Mouse (Mus musculus): ENCODE data around the gene Notch1. TPM values are rescaled to one million over a fixed set of nuclear protein-coding genes. Genes with fewer than 3 reads are reported as not detected.

The Notch1 gene
- total RNA-seq (2015; ENCODE audit: low replicate concordance) (7.3 and 10.0 TPM in 2 replicates), total RNA-seq (2017; ENCODE audit: low replicate concordance) (3.3 and 4.6 TPM in 2 replicates)

DNA sequence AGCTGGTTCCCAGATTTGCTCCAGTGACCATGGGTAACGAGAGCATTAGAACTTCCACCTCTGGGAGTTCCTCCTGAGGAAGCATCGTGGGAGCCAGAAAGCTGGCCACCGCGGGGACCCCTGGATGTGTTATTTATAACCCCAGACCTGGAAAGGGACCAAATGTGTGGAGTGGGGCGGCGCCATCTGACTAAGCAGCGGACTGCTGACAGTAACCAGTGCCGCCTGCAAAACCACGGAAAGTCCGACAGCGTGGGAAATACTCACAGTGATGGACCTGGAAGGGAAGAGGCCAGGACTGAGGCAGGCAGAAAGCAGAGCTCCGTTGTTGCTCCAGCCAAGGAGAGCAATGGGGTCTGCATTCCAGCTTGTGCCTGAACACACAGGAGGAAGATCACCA is at the start of gene Notch1:
Gene Notch1, minus strand, starts transcription at position 389 of the 400 bp plus-strand sequence.
- ATAC-seq (replicated peaks; ENCODE audit: low FRiP score, poor library complexity, severe bottlenecking), result no peak

DNA sequence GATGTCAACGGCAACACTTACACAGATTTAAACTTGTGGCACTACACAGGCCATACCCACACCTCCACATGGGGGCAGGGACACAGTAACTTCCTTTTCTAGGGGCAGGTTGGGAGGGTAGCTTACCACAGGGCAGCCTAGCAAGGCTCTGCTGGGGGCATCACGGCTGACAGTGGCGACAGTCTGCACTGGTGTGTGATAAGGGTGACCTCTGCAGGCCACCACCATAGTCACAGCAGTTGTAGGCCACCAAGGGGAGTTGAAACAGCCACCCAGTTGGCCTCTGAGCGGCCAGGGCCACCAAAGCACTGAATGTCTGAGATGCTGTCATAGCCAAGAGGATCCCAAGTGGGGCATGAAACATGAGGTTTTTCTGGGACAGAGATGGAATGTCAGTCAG is 49.8 kb upstream of the Notch1 start:
- no peak for ATAC-seq (replicated peaks; ENCODE audit: low FRiP score, poor library complexity, severe bottlenecking)

DNA sequence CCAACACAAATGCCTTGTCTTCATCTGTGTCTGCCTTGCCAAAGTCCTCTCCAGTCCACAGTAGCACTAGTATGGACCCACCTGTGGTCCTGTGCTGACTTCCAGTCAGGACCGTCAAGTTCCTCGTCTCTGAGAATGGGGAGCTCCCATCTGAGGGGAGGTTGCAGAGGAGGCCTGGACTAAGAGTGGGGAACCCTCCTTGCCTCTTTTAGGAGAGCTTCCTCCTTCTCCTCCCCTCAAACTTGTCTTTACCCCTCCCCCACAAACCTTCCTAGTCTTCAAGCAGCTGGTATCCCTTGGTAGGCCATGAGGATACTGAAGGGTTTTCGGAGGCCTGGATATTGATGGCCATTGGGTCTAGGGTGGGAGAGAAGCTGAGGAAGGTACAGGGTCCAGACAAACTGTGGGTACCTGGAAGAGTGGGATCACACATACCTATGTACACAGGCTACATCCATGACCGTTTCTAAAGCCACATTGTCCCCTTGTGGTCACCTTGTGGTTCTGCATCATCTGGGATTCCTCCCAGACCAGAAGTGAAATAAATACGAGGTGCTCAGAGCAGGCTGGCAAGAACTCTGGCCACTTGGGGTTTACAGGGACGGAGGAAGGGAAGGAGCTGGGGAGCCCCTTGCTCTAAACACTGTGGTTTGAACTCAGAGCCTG is 45.0 kb upstream of the Notch1 start:
- ATAC-seq (replicated peaks; ENCODE audit: low FRiP score, poor library complexity, severe bottlenecking), result no peak

DNA sequence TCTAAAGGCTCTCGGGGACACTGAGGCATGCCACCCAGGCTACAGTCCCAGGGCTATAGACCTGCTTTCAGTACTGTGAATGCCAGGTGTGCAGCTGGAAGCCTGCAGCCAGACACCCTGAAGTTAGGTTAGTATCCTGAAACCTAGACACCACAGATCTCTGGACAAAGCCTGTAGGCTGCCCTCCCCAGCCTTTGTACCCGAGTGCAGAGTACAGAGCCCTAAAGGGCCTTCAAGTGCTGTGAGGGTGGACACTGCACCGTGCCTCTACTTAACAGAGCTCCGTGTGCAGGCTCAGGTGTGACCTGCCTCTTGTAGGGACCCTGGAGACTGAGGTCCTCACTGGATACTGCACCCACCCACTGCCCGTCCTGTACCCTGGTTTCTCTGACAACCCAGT is 44.0 kb upstream of the Notch1 start:
- ATAC-seq (replicated peaks; ENCODE audit: low FRiP score, poor library complexity, severe bottlenecking), result no peak

DNA sequence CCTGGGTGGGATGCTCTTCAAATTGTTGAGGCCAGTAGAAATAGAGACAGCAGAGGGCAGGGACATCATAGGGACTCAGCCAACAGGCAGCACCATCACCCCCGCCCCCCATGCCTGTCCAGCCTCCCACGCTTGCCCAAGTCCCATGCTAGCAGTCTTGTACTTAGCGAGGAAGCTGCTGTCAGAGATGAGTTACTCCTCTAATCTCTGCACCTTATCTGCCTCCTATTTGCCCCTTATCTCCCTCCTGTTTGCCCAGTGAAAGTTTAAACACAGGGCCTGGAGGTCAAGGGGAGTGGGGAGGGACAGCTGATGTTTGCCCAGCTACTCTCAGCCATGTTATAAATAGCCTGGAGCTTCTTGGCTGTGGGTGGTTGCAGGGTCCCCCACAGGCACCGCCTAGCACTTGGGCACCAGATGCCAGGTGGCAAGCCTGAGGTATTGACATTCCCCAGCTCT is 40.1 kb upstream of the Notch1 start:
- no peak for ATAC-seq (replicated peaks; ENCODE audit: low FRiP score, poor library complexity, severe bottlenecking)

DNA sequence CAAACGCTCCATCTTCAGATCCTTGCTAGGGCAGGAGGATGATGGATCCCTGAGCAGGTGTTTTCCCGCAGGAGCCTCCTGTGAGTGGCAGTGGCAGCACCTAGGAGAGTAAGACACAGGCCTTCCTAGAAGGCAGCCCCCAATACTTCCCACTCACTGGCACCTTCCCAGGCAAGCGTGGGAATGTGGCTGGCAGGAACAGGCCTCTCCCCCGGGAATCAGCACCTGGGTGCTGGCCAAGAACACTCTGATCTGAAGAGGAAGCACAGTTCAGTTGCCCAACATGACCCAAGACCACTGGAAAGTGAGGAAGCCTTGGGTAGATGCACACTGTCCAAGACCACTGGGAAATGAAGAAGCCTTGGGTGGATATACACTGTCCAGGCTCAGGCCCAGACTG is 38.6 kb upstream of the Notch1 start:
- no peak for ATAC-seq (replicated peaks; ENCODE audit: low FRiP score, poor library complexity, severe bottlenecking)

DNA sequence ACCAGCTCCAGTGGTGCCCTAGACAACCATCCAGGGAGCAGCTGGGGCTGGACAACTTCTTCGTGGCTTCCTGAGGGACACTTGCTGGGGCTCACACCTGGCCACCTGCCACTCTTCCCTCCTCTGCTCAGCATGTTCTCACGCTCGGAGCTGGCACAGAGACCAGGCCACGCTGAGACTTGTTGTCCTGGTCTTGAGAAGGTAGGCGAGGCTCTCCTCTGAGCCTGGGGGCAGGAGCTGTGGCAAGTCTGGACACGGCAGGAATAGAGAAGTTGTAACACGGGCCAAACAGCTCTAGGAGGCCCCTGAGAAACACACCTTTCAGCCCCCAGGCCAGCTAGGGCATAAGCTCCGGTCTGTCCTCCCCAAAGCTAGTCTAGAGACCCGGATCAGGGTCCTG is 37.4 kb upstream of the Notch1 start:
- no peak for ATAC-seq (replicated peaks; ENCODE audit: low FRiP score, poor library complexity, severe bottlenecking)

DNA sequence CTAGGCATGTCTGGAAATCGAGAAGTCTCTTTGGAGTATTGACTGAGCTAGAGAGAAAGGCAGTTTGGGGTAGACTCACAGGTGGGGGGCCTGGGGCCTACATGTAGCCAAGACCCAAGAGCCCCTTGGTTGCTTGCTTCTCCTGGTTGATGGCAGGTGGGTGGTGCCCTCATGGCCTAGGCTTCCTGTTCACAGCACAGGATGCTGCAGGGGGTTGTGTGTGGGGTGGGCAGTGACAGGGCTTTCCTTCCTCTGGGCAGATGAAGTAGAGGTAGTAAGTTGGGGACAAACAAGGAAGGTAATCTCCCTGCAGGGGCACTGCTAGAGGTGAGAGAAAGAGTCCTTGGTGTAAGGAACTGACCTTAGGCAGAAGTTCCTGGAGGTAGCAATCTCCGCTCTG is 35.6 kb upstream of the Notch1 start:
- no peak for ATAC-seq (replicated peaks; ENCODE audit: low FRiP score, poor library complexity, severe bottlenecking)

DNA sequence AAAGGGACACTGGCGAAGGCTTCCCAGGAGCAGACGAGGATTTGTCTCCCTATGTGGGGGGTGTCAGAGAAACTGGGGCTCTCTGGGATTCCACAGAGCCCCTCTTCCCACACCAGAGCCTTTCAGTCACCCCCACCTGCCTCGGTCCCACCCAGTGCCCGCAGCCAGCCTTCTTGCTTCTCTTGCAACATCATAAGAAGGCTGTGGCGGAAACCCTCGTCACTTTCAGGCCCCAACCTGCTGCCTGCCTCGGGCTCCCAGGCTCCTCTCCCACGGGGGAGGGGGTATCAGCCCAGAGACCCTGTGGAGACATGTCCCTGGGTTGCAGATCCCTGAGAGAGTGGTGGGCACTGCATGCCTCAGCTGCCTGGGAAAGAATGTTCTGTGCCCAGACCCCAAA is 35.0 kb upstream of the Notch1 start:
- ATAC-seq (replicated peaks; ENCODE audit: low FRiP score, poor library complexity, severe bottlenecking), result no peak

DNA sequence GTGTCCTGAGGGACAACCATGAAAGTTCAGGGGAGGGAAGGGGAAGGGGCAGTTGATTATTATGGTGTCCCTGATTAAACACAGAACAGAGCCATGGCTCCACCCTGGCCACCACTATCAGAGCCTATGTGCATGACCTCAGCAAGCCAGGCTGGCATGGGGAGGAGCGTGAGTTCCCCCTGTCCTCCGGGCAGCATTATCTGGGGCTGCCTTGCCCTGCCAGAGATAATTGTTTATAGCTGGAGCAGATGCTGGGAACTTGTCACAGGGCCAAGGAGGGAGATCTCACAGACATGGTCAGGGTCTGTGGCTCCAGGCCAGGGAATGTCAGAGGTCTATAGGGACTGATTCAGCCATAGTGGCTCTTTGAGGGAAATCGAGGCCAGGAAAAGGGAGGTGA is 34.3 kb upstream of the Notch1 start:
- no peak for ATAC-seq (replicated peaks; ENCODE audit: low FRiP score, poor library complexity, severe bottlenecking)

DNA sequence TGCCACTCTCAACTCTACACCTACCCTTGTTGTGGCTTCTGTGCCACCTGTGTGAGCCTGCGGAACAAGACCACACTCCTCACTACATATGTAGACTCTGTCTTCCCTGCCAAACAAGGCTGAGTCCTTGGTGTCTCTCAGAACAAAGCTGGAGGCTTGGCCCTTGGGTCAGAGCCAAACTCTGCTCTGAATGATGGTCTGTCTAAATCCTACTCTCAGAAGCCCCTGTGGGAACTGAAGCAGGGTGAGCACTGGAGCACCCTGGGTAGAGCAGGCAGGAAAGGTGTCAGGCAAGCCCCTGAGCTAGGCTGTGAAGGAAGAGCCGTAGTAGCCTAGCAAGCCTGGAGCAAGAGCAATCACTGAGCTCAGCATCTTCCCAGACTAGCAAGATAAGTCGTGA is 33.7 kb upstream of the Notch1 start:
- ATAC-seq (replicated peaks; ENCODE audit: low FRiP score, poor library complexity, severe bottlenecking), result no peak

DNA sequence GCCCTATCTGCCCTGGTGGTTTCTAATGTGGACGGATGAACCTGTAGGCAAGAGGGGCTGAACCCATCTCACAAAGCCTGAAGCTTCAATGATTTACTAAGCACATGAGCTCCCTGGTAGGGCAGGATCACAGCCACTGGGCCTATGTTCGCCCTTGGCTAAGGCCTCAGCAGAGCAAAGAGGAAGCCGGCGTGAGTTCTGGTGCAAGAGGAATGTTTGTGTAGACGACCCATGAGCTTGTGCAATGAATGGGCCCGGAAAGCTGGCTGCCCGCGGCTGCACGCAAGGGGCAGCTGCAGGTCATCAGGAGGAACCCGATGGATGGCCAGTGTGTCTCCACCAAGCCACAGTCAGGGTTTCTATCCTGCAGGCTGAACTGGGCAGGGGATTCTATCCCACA is 33.3 kb upstream of the Notch1 start:
- no peak for ATAC-seq (replicated peaks; ENCODE audit: low FRiP score, poor library complexity, severe bottlenecking)

DNA sequence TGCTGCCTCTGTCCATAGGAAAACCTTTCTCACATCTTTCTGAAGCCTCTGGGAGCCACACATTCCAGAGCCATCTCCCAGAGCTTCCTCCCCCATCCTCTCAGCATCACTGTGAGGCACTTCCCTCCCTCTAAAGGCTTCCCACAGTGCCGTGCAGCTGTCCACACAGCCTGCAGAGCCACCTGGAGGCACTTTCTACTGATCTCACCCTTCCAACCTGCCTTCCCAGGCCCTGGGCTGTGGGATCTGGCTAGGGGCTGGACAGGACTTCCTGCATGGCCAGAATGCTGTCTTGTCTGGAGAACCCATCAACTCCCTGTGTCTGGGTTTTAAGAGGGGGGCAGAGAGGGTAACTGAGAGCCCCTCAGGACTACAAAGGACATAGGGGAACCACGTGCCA is 31.0 kb upstream of the Notch1 start:
- ATAC-seq (replicated peaks; ENCODE audit: low FRiP score, poor library complexity, severe bottlenecking), result no peak

DNA sequence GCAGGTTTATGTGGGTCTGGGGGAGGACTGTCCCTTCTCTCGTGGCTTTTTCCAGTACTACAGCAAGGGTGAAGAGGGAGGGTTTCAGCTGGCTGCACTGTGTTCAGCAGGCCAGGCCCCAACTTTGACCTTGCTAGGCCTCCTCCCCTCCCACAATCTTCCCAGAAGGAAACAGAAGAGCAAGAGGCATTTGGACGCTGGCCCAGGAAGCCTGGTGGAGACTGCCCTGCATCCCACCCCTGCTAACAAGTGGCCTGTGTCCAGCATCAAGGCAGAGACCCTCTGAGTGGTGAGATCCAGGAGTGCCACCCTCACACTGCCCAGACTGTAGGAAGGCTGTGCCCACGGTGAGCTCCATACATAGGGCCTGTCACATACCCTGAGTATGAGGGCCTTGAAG is 27.8 kb upstream of the Notch1 start:
- ATAC-seq (replicated peaks; ENCODE audit: low FRiP score, poor library complexity, severe bottlenecking), result no peak

DNA sequence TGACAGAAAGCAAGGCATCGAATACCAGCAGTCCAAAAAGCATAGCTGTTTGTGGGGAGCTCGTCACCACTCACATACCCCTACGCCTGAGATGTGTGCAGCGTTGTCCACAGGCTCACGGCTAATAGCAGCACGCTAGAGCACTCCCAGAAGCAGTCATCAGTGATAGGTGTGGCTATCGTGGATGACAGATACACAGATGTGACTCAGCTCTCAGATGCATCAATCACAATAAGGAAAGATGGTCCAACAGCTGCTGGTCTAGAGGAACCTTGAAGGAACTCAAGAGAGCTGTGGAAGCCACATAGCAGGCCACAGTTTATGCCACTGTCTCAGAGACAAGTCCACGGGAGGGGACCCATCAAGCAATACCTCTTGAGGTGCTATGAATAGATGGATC is 27.3 kb upstream of the Notch1 start:
- ATAC-seq (replicated peaks; ENCODE audit: low FRiP score, poor library complexity, severe bottlenecking), result no peak

DNA sequence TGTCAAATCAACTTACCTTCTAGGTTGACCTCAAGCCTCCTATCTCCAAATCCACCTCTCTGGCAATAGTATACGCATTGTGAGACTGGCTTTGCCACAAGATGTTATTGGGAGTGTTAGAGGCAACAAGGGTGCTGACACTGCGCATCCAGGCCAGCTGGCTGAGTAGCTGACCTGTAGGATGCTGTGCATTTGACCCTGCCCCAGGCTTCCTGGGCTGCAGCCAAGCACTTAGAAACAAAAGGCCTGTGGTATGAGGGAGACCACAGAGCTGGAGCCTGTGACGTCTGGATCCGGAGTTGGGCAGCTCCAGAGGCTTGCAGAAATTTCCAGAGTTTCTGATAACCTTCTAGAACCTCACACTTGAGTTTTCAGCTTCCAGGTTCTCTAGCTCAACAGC is 26.7 kb upstream of the Notch1 start:
- no peak for ATAC-seq (replicated peaks; ENCODE audit: low FRiP score, poor library complexity, severe bottlenecking)

DNA sequence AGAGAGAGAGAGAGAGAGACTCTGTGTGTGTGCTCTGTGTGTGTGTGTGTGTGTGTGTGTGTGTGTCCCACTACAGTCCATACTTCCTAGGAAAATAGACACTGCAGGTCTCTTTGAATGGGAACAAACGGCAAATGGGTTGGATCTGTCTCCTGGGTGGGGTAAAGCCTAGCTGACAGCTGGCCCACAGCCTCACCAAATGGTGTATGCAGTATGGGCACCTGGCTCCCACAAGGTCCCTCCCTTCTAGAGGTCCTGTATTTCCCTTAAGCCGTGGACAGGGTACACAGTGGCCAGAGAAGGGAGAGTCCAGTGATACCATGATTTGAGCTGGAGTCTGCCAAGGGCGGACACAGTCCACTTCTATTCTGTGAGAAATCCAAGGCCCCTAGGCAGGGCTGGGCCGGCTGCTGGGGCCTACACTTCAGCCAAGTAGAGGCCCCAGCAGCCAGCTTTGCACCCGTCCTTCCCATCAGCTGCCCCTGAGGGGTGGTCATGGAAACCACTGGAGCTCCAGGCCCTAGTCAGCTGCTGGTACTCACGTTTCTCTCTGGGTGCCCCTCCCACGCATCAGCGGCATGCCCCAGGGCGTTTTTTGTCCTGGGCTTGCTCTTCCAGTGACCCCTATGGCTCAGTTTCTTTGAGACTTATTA is 24.9 kb upstream of the Notch1 start:
- ATAC-seq (replicated peaks; ENCODE audit: low FRiP score, poor library complexity, severe bottlenecking), result no peak

DNA sequence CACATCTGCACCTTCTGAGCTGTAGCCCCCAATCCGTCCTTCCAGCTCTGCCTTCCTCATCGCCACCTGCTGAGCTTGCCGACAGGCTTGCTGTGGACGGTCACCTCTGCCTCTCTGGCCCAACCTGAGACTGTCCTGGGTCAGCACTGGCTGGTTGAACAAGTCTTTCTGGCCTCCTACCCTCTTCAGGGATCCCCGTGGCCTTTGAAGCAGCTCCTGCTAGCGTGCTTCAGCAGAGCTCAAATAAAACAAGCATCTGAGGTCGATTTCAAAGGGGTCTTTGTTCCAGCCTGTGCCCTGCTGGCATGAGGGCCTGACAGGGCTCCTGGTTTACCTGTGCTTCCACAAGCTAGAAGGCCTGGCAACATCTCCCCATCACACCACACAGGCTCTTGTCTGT is 24.3 kb upstream of the Notch1 start:
- ATAC-seq (replicated peaks; ENCODE audit: low FRiP score, poor library complexity, severe bottlenecking), result no peak

DNA sequence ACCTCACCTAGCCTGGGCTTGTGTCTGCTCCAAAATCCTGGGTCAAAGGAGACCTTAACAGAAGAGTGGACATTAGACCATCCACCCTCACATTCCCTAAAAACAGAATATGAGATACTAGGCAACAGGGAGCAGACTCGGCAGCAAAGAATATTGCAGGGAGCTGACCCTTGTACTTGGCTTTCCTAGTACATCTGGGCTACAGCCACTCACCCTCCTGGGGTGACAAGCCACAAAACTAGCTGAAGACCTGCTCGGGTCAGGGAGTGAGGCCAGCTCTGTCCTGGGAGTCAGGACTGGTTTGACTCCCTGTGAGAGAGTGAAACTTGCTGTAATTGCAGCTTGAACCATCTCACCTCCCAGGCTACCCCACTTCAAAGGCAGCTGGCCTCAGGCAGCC is 23.1 kb upstream of the Notch1 start:
- ATAC-seq (replicated peaks; ENCODE audit: low FRiP score, poor library complexity, severe bottlenecking), result no peak

DNA sequence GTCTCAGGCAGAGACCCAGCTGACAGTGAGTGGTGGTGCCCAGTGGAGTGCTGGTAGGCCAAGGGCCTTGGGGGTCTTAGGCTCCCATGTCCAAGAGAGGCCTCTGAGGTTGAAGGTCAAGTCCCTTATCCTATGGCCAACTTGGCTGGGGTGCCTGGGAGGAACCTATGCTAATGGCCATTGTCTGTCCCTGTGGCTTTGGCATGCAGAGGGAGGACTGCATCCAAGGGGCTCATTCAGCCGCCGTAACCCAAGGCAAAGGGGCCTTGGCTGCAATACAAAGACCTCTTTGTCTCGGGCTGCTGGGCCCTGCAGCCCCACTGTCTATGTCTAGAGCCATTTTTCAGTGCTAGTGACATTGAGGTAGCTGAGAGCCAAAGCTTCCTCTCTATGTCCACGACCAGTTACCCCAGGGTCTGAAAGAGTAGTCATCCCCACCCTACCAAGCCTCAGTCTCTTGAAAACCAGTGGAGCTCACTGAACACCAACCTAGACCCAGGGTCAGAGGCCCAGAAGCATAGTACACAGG is 19.1 kb upstream of the Notch1 start:
- ATAC-seq (replicated peaks; ENCODE audit: low FRiP score, poor library complexity, severe bottlenecking), result no peak

DNA sequence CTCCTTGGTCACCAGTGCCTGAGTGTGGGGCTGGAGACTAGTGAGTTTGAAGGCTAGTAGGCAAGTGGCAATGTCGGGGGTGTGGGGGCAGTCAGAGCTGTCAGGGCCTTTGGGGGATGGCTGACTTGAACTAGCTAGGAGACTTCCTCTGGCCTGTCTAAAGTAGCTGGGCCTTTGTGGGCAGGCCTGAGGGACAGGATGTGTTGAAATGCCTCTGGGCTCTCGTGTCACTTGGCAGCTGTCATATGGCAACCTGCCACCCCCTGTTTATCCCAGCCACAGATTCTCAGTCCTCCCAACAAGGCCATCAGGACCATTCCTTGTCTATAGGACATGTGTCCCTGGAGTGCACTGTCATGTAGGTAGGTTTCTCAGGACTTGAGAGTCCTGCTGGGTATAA is 18.2 kb upstream of the Notch1 start:
- no peak for ATAC-seq (replicated peaks; ENCODE audit: low FRiP score, poor library complexity, severe bottlenecking)

DNA sequence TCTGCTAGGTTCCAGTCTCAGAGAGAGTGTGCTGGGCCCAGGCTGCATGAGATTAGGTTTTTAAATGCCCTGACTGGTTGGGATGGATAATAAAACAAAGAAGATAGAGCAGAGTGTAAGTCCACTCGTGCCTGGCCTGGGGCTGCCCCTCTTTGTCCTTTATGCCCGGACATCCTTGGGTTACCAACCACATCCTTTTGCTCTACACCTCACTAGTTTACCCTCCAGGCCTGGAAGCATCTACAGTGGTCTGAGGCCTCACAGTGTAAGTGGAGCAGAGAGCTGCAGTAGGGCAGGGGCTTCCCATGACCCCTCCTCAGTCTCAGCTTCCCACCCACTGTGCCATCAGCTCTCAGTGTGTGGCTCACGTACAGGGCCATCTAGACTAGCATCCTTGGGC is 17.7 kb upstream of the Notch1 start:
- no peak for ATAC-seq (replicated peaks; ENCODE audit: low FRiP score, poor library complexity, severe bottlenecking)

Measured in erythroblast, adult 5-6 weeks (primary cell).